Mouse (Mus musculus): ENCODE measurements around the gene Cnnm2. TPM values are rescaled to one million over a fixed set of nuclear protein-coding genes. Genes with fewer than 3 reads are reported as not detected.

Gene Cnnm2
- 3.9 to 4.4 TPM (median 4.1 TPM) in 4 replicates for total RNA-seq (2023)

GRCm38 (mm10) chr19:46761247-46761946 is at the start of gene Cnnm2:
Cnnm2 (plus strand) TSS chr19:46761596.

Other genes with a start within 250 kb of the Cnnm2 start
- 9.7 to 14.2 TPM (median 11.2 TPM) in 4 replicates for gene Arl3, start 188.4 kb upstream of the Cnnm2 start, total RNA-seq (2023)
- 11.2 to 15.2 TPM (median 11.8 TPM) in 4 replicates for gene Sfxn2, start 188.2 kb upstream of the Cnnm2 start, total RNA-seq (2023)
- 57.1 to 68.3 TPM (median 61.7 TPM) in 4 replicates for gene Wbp1l, start 162.5 kb upstream of the Cnnm2 start, total RNA-seq (2023)
- gene Cyp17a1, start 88.4 kb upstream of the Cnnm2 start, total RNA-seq (2023): not detected in 4 replicates
- 9.7 to 12.4 TPM (median 10.6 TPM) in 4 replicates for gene Borcs7, start 71.7 kb upstream of the Cnnm2 start, total RNA-seq (2023)
- 39.8 to 45.8 TPM (median 43.5 TPM) in 4 replicates for gene As3mt, start 54.1 kb upstream of the Cnnm2 start, total RNA-seq (2023)